Mouse (Mus musculus): ENCODE results near the gene Tenm2. TPM values are rescaled to one million over a fixed set of nuclear protein-coding genes. Genes with fewer than 3 reads are reported as not detected.

Tenm2 gene
- polyA plus RNA-seq, 1 experiment from 2014 or later = 0.12 TPM

- WGBS = 79% methylated on average over 10 of the region's 10 CpGs
- no peak for ATAC-seq
- peaks cover 18% of the 10 kb centered on the region for H3K4me1 ChIP-seq (replicated peaks; ENCODE audit: control insufficient read depth, insufficient read depth, low read length)
- no peaks in the 10 kb centered on the region for H3K9me3 ChIP-seq (ENCODE audit: control insufficient read depth)
- peak overlapping the region; percentile 71 for H3K27ac ChIP-seq (ENCODE audit: low read depth, low read length)
- no peaks in the 10 kb centered on the region for H3K36me3 ChIP-seq (ENCODE audit: control insufficient read depth, insufficient read depth)
- H3K4me2 ChIP-seq (replicated peaks; ENCODE audit: low read depth) = no peak overlapping the region
- H3K4me3 ChIP-seq (ENCODE audit: low read depth, low read length) = no peak overlapping the region
- H3K27me3 ChIP-seq (replicated peaks; ENCODE audit: control insufficient read depth, insufficient read depth, low read length) = no peaks in the 10 kb centered on the region
- H3K9ac ChIP-seq (ENCODE audit: low read depth, low read length) = 0 out of 2 replicates have a peak overlapping the region, but pooled peaks have one; percentile 8
- no peak for TF ChIP-seq CTCF (IDR thresholded peaks at IDR 0.05; ENCODE audit: low read depth)
These were observed 1267.5 kb downstream of the Tenm2 start for GRCm38 (mm10) chr11:35968291-35968690.

- Histone ChIP-seq H3K9ac (ENCODE audit: low read depth, low read length) (0 out of 2 replicates have a peak overlapping the region, but pooled peaks have one; percentile 34), H3K27ac (ENCODE audit: low read depth, low read length) (peak overlapping the region; percentile 98)
- no peak for TF ChIP-seq CTCF (IDR thresholded peaks at IDR 0.05; ENCODE audit: low read depth)
These were observed 1271.7 kb downstream of the Tenm2 start for GRCm38 (mm10) chr11:35963981-35964549.

GRCm38 (mm10) chr11:35963554-35963953, 1272.2 kb downstream of the Tenm2 start:
- H3K4me1 ChIP-seq (replicated peaks; ENCODE audit: control insufficient read depth, insufficient read depth, low read length) = peaks cover 7% of the 10 kb centered on the region; the same call in 1 of the 2 replicates
- H3K27ac ChIP-seq (ENCODE audit: low read depth, low read length) = peak overlapping the region; percentile 98
- no peaks in the 10 kb centered on the region for H3K27me3 ChIP-seq (replicated peaks; ENCODE audit: control insufficient read depth, insufficient read depth, low read length)
- peak; percentile 81 for ATAC-seq
- peak overlapping the region; percentile 49 for H3K4me2 ChIP-seq (replicated peaks; ENCODE audit: low read depth)
- TF ChIP-seq CTCF (IDR thresholded peaks at IDR 0.05; ENCODE audit: low read depth) = 0 out of 2 replicates have a peak, but pooled peaks have one; percentile 2
- no peak overlapping the region for H3K4me3 ChIP-seq (ENCODE audit: low read depth, low read length)
- H3K36me3 ChIP-seq (ENCODE audit: control insufficient read depth, insufficient read depth) = no peaks in the 10 kb centered on the region; the same call in 1 of the 2 replicates
- 26% methylated on average over 2 of the region's 2 CpGs for WGBS
- H3K9ac ChIP-seq (ENCODE audit: low read depth, low read length) = 0 out of 2 replicates have a peak overlapping the region, but pooled peaks have one; percentile 34
- H3K9me3 ChIP-seq (ENCODE audit: control insufficient read depth) = no peaks in the 10 kb centered on the region

More at GRCm38 (mm10) chr11:35963981-35964549, 1271.7 kb downstream of the Tenm2 start:
- Histone ChIP-seq H3K4me3 (ENCODE audit: low read depth, low read length) (no peak overlapping the region), H3K4me2 (replicated peaks; ENCODE audit: low read depth) (peak overlapping the region; percentile 49), H3K9me3 (ENCODE audit: control insufficient read depth) (no peaks in the 10 kb centered on the region), H3K4me1 (replicated peaks; ENCODE audit: control insufficient read depth, insufficient read depth, low read length) (peaks cover 7% of the 10 kb centered on the region; the same call in 1 of the 2 replicates), H3K36me3 (ENCODE audit: control insufficient read depth, insufficient read depth) (no peaks in the 10 kb centered on the region), H3K27me3 (replicated peaks; ENCODE audit: control insufficient read depth, insufficient read depth, low read length) (no peaks in the 10 kb centered on the region)
- peak; percentile 88 for ATAC-seq
- 35% methylated on average over 9 of the region's 9 CpGs for WGBS

- TF ChIP-seq CTCF (IDR thresholded peaks at IDR 0.05; ENCODE audit: low read depth) = no peak
- Histone ChIP-seq H3K4me2 (replicated peaks; ENCODE audit: low read depth) (no peak overlapping the region), H3K9me3 (ENCODE audit: control insufficient read depth) (no peaks in the 10 kb centered on the region), H3K36me3 (ENCODE audit: control insufficient read depth, insufficient read depth) (no peaks in the 10 kb centered on the region; the same call in 1 of the 2 replicates), H3K9ac (ENCODE audit: low read depth, low read length) (no peak overlapping the region), H3K4me3 (ENCODE audit: low read depth, low read length) (no peak overlapping the region), H3K4me1 (replicated peaks; ENCODE audit: control insufficient read depth, insufficient read depth, low read length) (peaks cover 4% of the 10 kb centered on the region; the same call in 1 of the 2 replicates), H3K27me3 (replicated peaks; ENCODE audit: control insufficient read depth, insufficient read depth, low read length) (no peaks in the 10 kb centered on the region), H3K27ac (ENCODE audit: low read depth, low read length) (no peak overlapping the region)
- ATAC-seq = no peak
- 91% methylated on average over 2 of the region's 2 CpGs for WGBS
These were observed 1273.3 kb downstream of the Tenm2 start for GRCm38 (mm10) chr11:35962431-35962830.

GRCm38 (mm10) chr11:35959270-35959669, 1276.5 kb downstream of the Tenm2 start:
- 40% methylated on average over 3 of the region's 3 CpGs for WGBS
- H3K4me3 ChIP-seq (ENCODE audit: low read depth, low read length) = no peak overlapping the region
- H3K27ac ChIP-seq (ENCODE audit: low read depth, low read length) = peak overlapping the region; percentile 58
- no peak overlapping the region for H3K9ac ChIP-seq (ENCODE audit: low read depth, low read length)
- H3K9me3 ChIP-seq (ENCODE audit: control insufficient read depth) = no peaks in the 10 kb centered on the region
- ATAC-seq = no peak; the same call in 1 of the 2 replicates
- no peaks in the 10 kb centered on the region for H3K27me3 ChIP-seq (replicated peaks; ENCODE audit: control insufficient read depth, insufficient read depth, low read length)
- peaks cover 3% of the 10 kb centered on the region; the same call in 1 of the 2 replicates for H3K4me1 ChIP-seq (replicated peaks; ENCODE audit: control insufficient read depth, insufficient read depth, low read length)
- H3K4me2 ChIP-seq (replicated peaks; ENCODE audit: low read depth) = no peak overlapping the region
- no peak for TF ChIP-seq CTCF (IDR thresholded peaks at IDR 0.05; ENCODE audit: low read depth)
- no peaks in the 10 kb centered on the region; the same call in 1 of the 2 replicates for H3K36me3 ChIP-seq (ENCODE audit: control insufficient read depth, insufficient read depth)

Data from intestine, postnatal 0 days (tissue).